Mouse (Mus musculus): ENCODE measurements around the gene Mag. TPM values are rescaled to one million over a fixed set of nuclear protein-coding genes. Genes with fewer than 3 reads are reported as not detected.

Mag gene
- polyA plus RNA-seq (2012; rRNA removed) = 0.26 and 0.46 TPM in 2 replicates

GRCm38 (mm10) chr7:30914732-30915131, at the start of gene Mag:
Gene Mag, minus strand, starts transcription at chr7:30914873.

GRCm38 (mm10) chr7:30956756-30957366, 42.2 kb upstream of the Mag start, which contains the start of gene Usf2:
Gene Usf2, minus strand, starts transcription at chr7:30956803.

GRCm38 (mm10) chr7:30943909-30944635, 29.4 kb upstream of the Mag start, which contains the start of gene Hamp:
Gene Hamp, minus strand, starts transcription at chr7:30944032.

GRCm38 (mm10) chr7:30924581-30924980, 9.9 kb upstream of the Mag start, which contains the start of gene Hamp2:
Gene Hamp2, minus strand, starts transcription at chr7:30924681.

GRCm38 (mm10) chr7:30880176-30880575, 34.5 kb downstream of the Mag start, which contains the start of gene Cd22:
Gene Cd22, minus strand, starts transcription at chr7:30880342.

GRCm38 (mm10) chr7:30861464-30861863, 53.2 kb downstream of the Mag start, which contains the start of gene Ffar1:
Gene Ffar1, minus strand, starts transcription at chr7:30861564.

GRCm38 (mm10) chr7:30856078-30856477, 58.6 kb downstream of the Mag start, which contains the start of gene Ffar3:
Gene Ffar3, minus strand, starts transcription at chr7:30856178.

Other genes with a start within 250 kb of the Mag start
- gene Haus5, start 249.9 kb downstream of the Mag start, polyA plus RNA-seq (2012; rRNA removed) = 50.6 and 72.4 TPM in 2 replicates
- not detected in 2 replicates for gene Pmis2, start 243.3 kb downstream of the Mag start, polyA plus RNA-seq (2012; rRNA removed)
- gene 2200002J24Rik, start 215.9 kb downstream of the Mag start, polyA plus RNA-seq (2012; rRNA removed) = not detected in 2 replicates
- 0.70 and 1.3 TPM in 2 replicates for gene Atp4a, start 202.7 kb downstream of the Mag start, polyA plus RNA-seq (2012; rRNA removed)
- 66.3 and 120 TPM in 2 replicates for gene Tmem147, start 185.3 kb downstream of the Mag start, polyA plus RNA-seq (2012; rRNA removed)
- 0.16 TPM in 1 of 2 replicates, not detected in the other for gene Gapdhs, start 171.2 kb downstream of the Mag start, polyA plus RNA-seq (2012; rRNA removed)
- 5.4 and 6.3 TPM in 2 replicates for gene Sbsn, start 163.4 kb downstream of the Mag start, polyA plus RNA-seq (2012; rRNA removed)
- gene Dmkn, start 151.1 kb downstream of the Mag start, polyA plus RNA-seq (2012; rRNA removed) = 0.06 and 0.15 TPM in 2 replicates
- gene Krtdap, start 127.0 kb downstream of the Mag start, polyA plus RNA-seq (2012; rRNA removed) = not detected in 2 replicates
- 0.05 and 0.21 TPM in 2 replicates for gene Ffar2, start 91.1 kb downstream of the Mag start, polyA plus RNA-seq (2012; rRNA removed)
- 0.05 TPM in 1 of 2 replicates, not detected in the other for gene Ffar3, start 58.7 kb downstream of the Mag start, polyA plus RNA-seq (2012; rRNA removed)
- gene Ffar1, start 53.3 kb downstream of the Mag start, polyA plus RNA-seq (2012; rRNA removed) = 0.02 TPM in 1 of 2 replicates, not detected in the other
- gene Cd22, start 34.5 kb downstream of the Mag start, polyA plus RNA-seq (2012; rRNA removed) = 0.01 and 0.05 TPM in 2 replicates
- not detected in 2 replicates for gene Hamp2, start 9.8 kb upstream of the Mag start, polyA plus RNA-seq (2012; rRNA removed)
- gene Hamp, start 29.2 kb upstream of the Mag start, polyA plus RNA-seq (2012; rRNA removed) = not detected in 2 replicates
- 97.2 and 156 TPM in 2 replicates for gene Usf2, start 41.9 kb upstream of the Mag start, polyA plus RNA-seq (2012; rRNA removed)
- 15.1 and 19.4 TPM in 2 replicates for gene Lsr, start 58.6 kb upstream of the Mag start, polyA plus RNA-seq (2012; rRNA removed)
- 0.60 and 0.68 TPM in 2 replicates for gene Fam187b, start 58.9 kb upstream of the Mag start, polyA plus RNA-seq (2012; rRNA removed)
- gene Fxyd5, start 127.6 kb upstream of the Mag start, polyA plus RNA-seq (2012; rRNA removed) = 5.5 and 7.8 TPM in 2 replicates
- gene Fxyd7, start 136.6 kb upstream of the Mag start, polyA plus RNA-seq (2012; rRNA removed) = 5.0 and 10.5 TPM in 2 replicates
- 8.6 and 18.0 TPM in 2 replicates for gene Fxyd1, start 142.3 kb upstream of the Mag start, polyA plus RNA-seq (2012; rRNA removed)
- 1.8 and 3.3 TPM in 2 replicates for gene Lgi4, start 144.5 kb upstream of the Mag start, polyA plus RNA-seq (2012; rRNA removed)
- gene Fxyd3, start 161.8 kb upstream of the Mag start, polyA plus RNA-seq (2012; rRNA removed) = 0.89 and 4.8 TPM in 2 replicates
- 3.0 and 3.2 TPM in 2 replicates for gene Hpn, start 200.4 kb upstream of the Mag start, polyA plus RNA-seq (2012; rRNA removed)
- gene Scn1b, start 212.1 kb upstream of the Mag start, polyA plus RNA-seq (2012; rRNA removed) = 1.2 and 2.5 TPM in 2 replicates
- gene Gramd1a, start 241.0 kb upstream of the Mag start, polyA plus RNA-seq (2012; rRNA removed) = 209 and 271 TPM in 2 replicates

Measured in central nervous system, embryonic 11.5 days (tissue).